8 mouse cellular contexts compared by ENCODE assay signal in genomic region chr19:53142190-53143107, GRCm38 (mm10). TPM values are rescaled to one million over a fixed set of nuclear protein-coding genes. Genes with fewer than 3 reads are reported as not detected.
A peak's percentile ranks its signal among the peaks of the same experiment; 100 is the strongest.
DNase-seq lines count a peak whose midpoint lies in the region; ATAC-seq and TF ChIP-seq lines count a peak whose summit lies in the region.

No protein-coding gene starts in this region.

- TF ChIP-seq CTCF in liver, embryonic 14.5 days (IDR thresholded peaks at IDR 0.05; ENCODE audit: low read depth): peak; percentile 85
- TF ChIP-seq CTCF in stomach, postnatal 0 days (IDR thresholded peaks at IDR 0.05; ENCODE audit: low read depth): peak; percentile 79

- peak overlapping the region; percentile 82 for H3K4me2 ChIP-seq in heart, embryonic 15.5 days
- H3K4me2 ChIP-seq in liver, embryonic 14.5 days (ENCODE audit: low read depth): peak overlapping the region; percentile 100
- H3K4me2 ChIP-seq in neural tube, embryonic 11.5 days (ENCODE audit: low read depth): peak overlapping the region; percentile 68
- peak overlapping the region; percentile 71 for H3K4me2 ChIP-seq in stomach, postnatal 0 days (replicated peaks; ENCODE audit: low read depth)

- peak; percentile 100 for DNase-seq in CD8-positive naive resting alpha-beta T cell, adult 2 months (ENCODE audit: low read depth in 2 of 2, low spot score in 2 of 2)
- peak; percentile 100 for DNase-seq in c-Kit-positive CD71-negative TER-119-negative erythroid progenitor cells, embryonic 14.5 days (ENCODE audit: low read depth)
- peak; percentile 100 for DNase-seq in forebrain, embryonic 10.5 days (ENCODE audit: extremely low spot score, low spot score)
- peak; percentile 99 to 100 for DNase-seq in kidney, postnatal 25 days
- peak; percentile 95 to 99 (median 97) for DNase-seq in liver, embryonic 14.5 days (ENCODE audit: low read depth in 3 of 3, low spot score in 3 of 3)
- DNase-seq in neural tube, embryonic 11.5 days (ENCODE audit: low spot score): peak; percentile 100
- DNase-seq in stomach, postnatal 0 days (ENCODE audit: low spot score): peak; percentile 100

- ATAC-seq in heart, embryonic 15.5 days (replicated peaks; ENCODE audit: insufficient number of reproducible peaks, insufficient read depth, low FRiP score, low read depth): peak; percentile 95
- ATAC-seq in liver, embryonic 14.5 days (ENCODE audit: insufficient read depth): peak; percentile 97
- peak; percentile 96 for ATAC-seq in neural tube, embryonic 11.5 days (ENCODE audit: insufficient read depth, low FRiP score, low TSS enrichment)
- ATAC-seq in stomach, postnatal 0 days (ENCODE audit: low FRiP score, low TSS enrichment): peak; percentile 98

- peak overlapping the region; percentile 98 for H3K9ac ChIP-seq in heart, embryonic 15.5 days
- H3K9ac ChIP-seq in liver, embryonic 14.5 days (replicated peaks): peak overlapping the region; percentile 84
- peak overlapping the region; percentile 80 for H3K9ac ChIP-seq in neural tube, embryonic 11.5 days (ENCODE audit: low read length)
- peak overlapping the region; percentile 87 for H3K9ac ChIP-seq in stomach, postnatal 0 days (ENCODE audit: low read length)

- H3K27ac ChIP-seq in forebrain, embryonic 10.5 days: peak overlapping the region; percentile 94
- peak overlapping the region; percentile 94 for H3K27ac ChIP-seq in heart, embryonic 15.5 days
- peak overlapping the region; percentile 38; the same call in 1 of the 2 replicates for H3K27ac ChIP-seq in liver, embryonic 14.5 days
- H3K27ac ChIP-seq in neural tube, embryonic 11.5 days (ENCODE audit: low read depth, low read length): peak overlapping the region; percentile 58
- H3K27ac ChIP-seq in stomach, postnatal 0 days (replicated peaks): peak overlapping the region; percentile 93

- peak overlapping the region; percentile 95 for H3K4me3 ChIP-seq in forebrain, embryonic 10.5 days
- H3K4me3 ChIP-seq in heart, embryonic 15.5 days: peak overlapping the region; percentile 99
- H3K4me3 ChIP-seq in liver, embryonic 14.5 days (ENCODE audit: insufficient read depth in 1 of 2, low read depth in 2 of 2, low read length in 2 of 2): peak overlapping the region; percentile 80 to 94
- peak overlapping the region; percentile 78 for H3K4me3 ChIP-seq in neural tube, embryonic 11.5 days (ENCODE audit: low read depth, low read length)
- peak overlapping the region; percentile 97 for H3K4me3 ChIP-seq in stomach, postnatal 0 days (ENCODE audit: low read depth, low read length)

- no peaks in the 10 kb centered on the region for H3K36me3 ChIP-seq in forebrain, embryonic 10.5 days (replicated peaks)
- H3K36me3 ChIP-seq in heart, embryonic 15.5 days: no peaks in the 10 kb centered on the region
- no peaks in the 10 kb centered on the region for H3K36me3 ChIP-seq in liver, embryonic 14.5 days (replicated peaks; ENCODE audit: control insufficient read depth, insufficient read depth, low read depth)
- no peaks in the 10 kb centered on the region for H3K36me3 ChIP-seq in neural tube, embryonic 11.5 days (ENCODE audit: control insufficient read depth, insufficient read depth, low read length)
- H3K36me3 ChIP-seq in stomach, postnatal 0 days (ENCODE audit: control insufficient read depth, insufficient read depth, low read length): no peaks in the 10 kb centered on the region

- WGBS in forebrain, embryonic 10.5 days: under 1% methylated on average over 83 of the region's 84 CpGs
- WGBS in heart, embryonic 15.5 days: under 1% methylated on average over 84 of the region's 84 CpGs
- under 1% methylated on average over 84 of the region's 84 CpGs for WGBS in liver, embryonic 14.5 days (ENCODE audit: insufficient replicate concordance)
- under 1% methylated on average over 73 of the region's 84 CpGs for WGBS in neural tube, embryonic 11.5 days
- under 1% methylated on average over 69 of the region's 84 CpGs for WGBS in stomach, postnatal 0 days

- peaks cover 31% of the 10 kb centered on the region for H3K27me3 ChIP-seq in forebrain, embryonic 10.5 days (ENCODE audit: poor library complexity, severe bottlenecking)
- no peaks in the 10 kb centered on the region for H3K27me3 ChIP-seq in heart, embryonic 15.5 days
- no peaks in the 10 kb centered on the region for H3K27me3 ChIP-seq in liver, embryonic 14.5 days (ENCODE audit: control insufficient read depth, insufficient read depth, low read length)
- no peaks in the 10 kb centered on the region for H3K27me3 ChIP-seq in neural tube, embryonic 11.5 days (ENCODE audit: control insufficient read depth, insufficient read depth, low read length)
- no peaks in the 10 kb centered on the region for H3K27me3 ChIP-seq in stomach, postnatal 0 days (ENCODE audit: control insufficient read depth, insufficient read depth, low read length)

- TF ChIP-seq EP300 in liver, embryonic 14.5 days (IDR thresholded peaks at IDR 0.05; ENCODE audit: low read depth): no peak
- no peak for TF ChIP-seq EP300 in stomach, postnatal 0 days (optimal IDR thresholded peaks at IDR 0.05)

- H3K9me3 ChIP-seq in forebrain, embryonic 10.5 days: no peaks in the 10 kb centered on the region
- H3K9me3 ChIP-seq in heart, embryonic 15.5 days (replicated peaks): no peaks in the 10 kb centered on the region
- H3K9me3 ChIP-seq in liver, embryonic 14.5 days (ENCODE audit: control insufficient read depth, low read length): no peaks in the 10 kb centered on the region
- no peaks in the 10 kb centered on the region for H3K9me3 ChIP-seq in neural tube, embryonic 11.5 days (ENCODE audit: control insufficient read depth, low read length)
- no peaks in the 10 kb centered on the region for H3K9me3 ChIP-seq in stomach, postnatal 0 days (ENCODE audit: control insufficient read depth, low read length)

- H3K4me1 ChIP-seq in forebrain, embryonic 10.5 days: peaks cover 64% of the 10 kb centered on the region
- H3K4me1 ChIP-seq in heart, embryonic 15.5 days (replicated peaks): peaks cover 31% of the 10 kb centered on the region
- peaks cover 12 to 20% of the 10 kb centered on the region in 2 experiments for H3K4me1 ChIP-seq in liver, embryonic 14.5 days (replicated peaks; ENCODE audit: control insufficient read depth in 2 of 2, insufficient read depth in 2 of 2, low read length in 1 of 2)
- H3K4me1 ChIP-seq in neural tube, embryonic 11.5 days (ENCODE audit: control insufficient read depth, insufficient read depth, low read length): peaks cover 10% of the 10 kb centered on the region; the same call in 1 of the 2 replicates
- H3K4me1 ChIP-seq in stomach, postnatal 0 days (replicated peaks; ENCODE audit: control insufficient read depth, insufficient read depth): peaks cover 3% of the 10 kb centered on the region; the same call in 1 of the 2 replicates

RNA-seq across cellular contexts. Expression of gene Add3, which starts 2.2 kb away (rescaled TPM):
- 55.4 and 59.3 TPM in 2 replicates for polyA plus RNA-seq in forebrain, embryonic 10.5 days (2016; fragmentation: Nextera tagmentation; extraction: Ambion mirVana)
- polyA plus RNA-seq in heart, embryonic 15.5 days (2015; fragmentation: Nextera tagmentation; extraction: Ambion mirVana): 112 and 118 TPM in 2 replicates
- 8.2 and 12.7 TPM in 2 replicates for polyA plus RNA-seq in liver, embryonic 14.5 days (2012; rRNA removed)
- 21.7 and 26.7 TPM in 2 replicates for polyA plus RNA-seq in liver, embryonic 14.5 days (2014; fragmentation: Nextera tagmentation; extraction: Ambion mirVana)
- 57.2 and 59.2 TPM in 2 replicates for polyA plus RNA-seq in neural tube, embryonic 11.5 days (2014; fragmentation: Nextera tagmentation; extraction: Ambion mirVana)
- polyA plus RNA-seq in stomach, postnatal 0 days (2015; fragmentation: Nextera tagmentation; extraction: Ambion mirVana): 48.2 and 52.4 TPM in 2 replicates

Comparison
In these comparisons a context has a peak if more than half of its experiments do, and no peak if none do; other contexts are left out.
1. Peak in every context shown above with its lines: DNase-seq, ATAC-seq, H3K4me3 ChIP-seq and H3K27ac ChIP-seq.
2. H3K27ac ChIP-seq: peak in every context shown above with its lines; median percentile 94 in forebrain, embryonic 10.5 days; 94 in heart, embryonic 15.5 days; 93 in stomach, postnatal 0 days; 58 in neural tube, embryonic 11.5 days; 38 in liver, embryonic 14.5 days.